Mouse (Mus musculus) large intestine, adult 2 months (tissue): ENCODE data around the gene Tmcc1. TPM values are rescaled to one million over a fixed set of nuclear protein-coding genes. Genes with fewer than 3 reads are reported as not detected.
"Not testable (repeated sequence)": the region's sequence is repeated elsewhere in the genome, so short reads cannot be mapped to it uniquely, and the experiment has no call there.

ENCODE experiments used
- DNase-seq: peaks from one replicate; pipeline ENCODE4 v3.0.0-alpha.2; 2012; ENCODE audit warnings: low read depth, low spot score
- WGBS: fragments of 180-500 bp; shearing (Covaris S2); methylation state at CpG from one replicate; pipeline ENCODE4 v1.1.7; 2018; 5-methylcytosine and 5-hydroxymethylcytosine counted together
- polyA plus RNA-seq: library from polyadenylated mRNA; depleted of rRNA; stranded (reverse); fragments of >200 nt; gene quantifications from 2 replicates; pipeline ENCODE4 v1.2.3, GENCODE M21; 2012

Tmcc1 gene
- polyA plus RNA-seq, 1 experiment, result 9.7 TPM

DNA sequence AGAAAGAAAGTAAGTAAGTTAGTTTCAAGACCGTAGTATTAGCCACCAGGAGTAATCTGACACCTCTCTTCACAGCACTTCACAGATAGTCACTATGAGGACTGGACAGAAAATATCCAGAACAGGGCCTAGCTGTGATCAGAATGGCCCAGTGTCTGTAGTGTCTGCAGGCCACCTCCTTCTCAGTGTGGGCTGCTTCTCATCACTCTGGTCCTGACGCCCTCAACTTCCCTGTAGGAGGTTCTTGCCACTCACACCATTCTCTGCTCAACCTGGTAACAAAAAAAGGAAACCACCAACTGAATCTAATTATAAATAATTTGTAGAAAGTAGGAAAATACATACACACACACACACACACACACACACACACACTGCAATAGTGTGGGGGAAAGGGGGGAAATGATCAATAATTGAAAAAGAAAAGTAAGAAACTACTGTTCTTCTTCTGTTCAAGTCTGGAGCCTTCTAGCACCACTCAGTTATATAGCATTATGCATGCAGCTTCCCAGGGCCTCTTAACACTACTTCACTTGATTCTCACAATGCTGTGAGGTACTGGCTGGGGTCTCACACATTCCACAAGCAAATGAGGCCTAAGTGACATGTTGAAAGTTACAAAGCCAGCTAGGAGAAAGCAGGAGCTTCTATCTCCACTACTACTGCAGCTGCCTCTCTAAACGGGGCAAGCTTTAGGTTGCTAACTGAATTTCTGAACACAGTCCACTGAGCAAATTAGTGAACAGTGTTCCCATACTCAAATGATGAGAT lies 38.2 kb downstream of the Tmcc1 start:
- 77% methylated on average over 3 of the region's 3 CpGs for WGBS
- DNase-seq, result no peak

- 60% methylated on average over 1 of the region's 1 CpGs for WGBS
Observed at GRCm38 (mm10) chr6:116147386-116147785, 45.9 kb downstream of the Tmcc1 start.

GRCm38 (mm10) chr6:116141696-116142095 lies 51.6 kb downstream of the Tmcc1 start:
- no peak for DNase-seq
- 24% methylated on average over 2 of the region's 2 CpGs for WGBS

More at GRCm38 (mm10) chr6:116147386-116147785, 45.9 kb downstream of the Tmcc1 start:
- no peak for DNase-seq

GRCm38 (mm10) chr6:116140782-116141181 lies 52.5 kb downstream of the Tmcc1 start:
- DNase-seq, result no peak

DNA sequence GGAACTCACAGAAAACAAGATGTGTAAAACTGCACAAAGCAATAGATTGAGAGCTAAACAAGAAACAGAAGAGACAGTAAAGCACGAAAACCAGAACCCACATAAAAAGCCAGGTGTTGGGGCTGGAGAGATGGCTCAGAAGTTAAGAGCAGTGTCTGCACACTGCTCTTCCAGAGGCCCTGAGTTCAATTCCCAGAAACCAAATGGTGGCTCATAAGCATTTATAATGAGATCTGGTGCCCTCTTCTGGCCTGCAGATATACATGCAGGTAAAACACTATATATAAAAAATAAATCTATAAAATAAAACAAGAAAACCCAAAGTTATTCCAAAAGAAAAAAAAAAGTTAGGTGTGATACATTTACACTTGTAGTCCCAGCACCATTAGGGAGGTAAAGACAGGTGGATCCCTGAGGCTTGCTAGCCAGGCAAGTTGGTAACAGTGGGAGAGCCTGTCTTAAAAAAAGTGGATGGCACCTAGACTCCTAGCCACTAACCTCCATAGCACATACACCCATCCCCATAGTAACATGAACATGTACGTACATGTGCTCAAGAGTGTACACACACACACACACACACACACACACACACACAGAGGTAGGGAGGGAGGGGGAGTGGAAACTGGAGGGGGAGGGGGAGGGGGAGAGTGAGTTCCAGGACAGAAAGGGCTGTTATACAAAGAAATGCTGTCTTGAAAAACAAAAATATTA lies 54.0 kb downstream of the Tmcc1 start:
- WGBS, result 69% methylated on average over 2 of the region's 2 CpGs
- no peak for DNase-seq

DNA sequence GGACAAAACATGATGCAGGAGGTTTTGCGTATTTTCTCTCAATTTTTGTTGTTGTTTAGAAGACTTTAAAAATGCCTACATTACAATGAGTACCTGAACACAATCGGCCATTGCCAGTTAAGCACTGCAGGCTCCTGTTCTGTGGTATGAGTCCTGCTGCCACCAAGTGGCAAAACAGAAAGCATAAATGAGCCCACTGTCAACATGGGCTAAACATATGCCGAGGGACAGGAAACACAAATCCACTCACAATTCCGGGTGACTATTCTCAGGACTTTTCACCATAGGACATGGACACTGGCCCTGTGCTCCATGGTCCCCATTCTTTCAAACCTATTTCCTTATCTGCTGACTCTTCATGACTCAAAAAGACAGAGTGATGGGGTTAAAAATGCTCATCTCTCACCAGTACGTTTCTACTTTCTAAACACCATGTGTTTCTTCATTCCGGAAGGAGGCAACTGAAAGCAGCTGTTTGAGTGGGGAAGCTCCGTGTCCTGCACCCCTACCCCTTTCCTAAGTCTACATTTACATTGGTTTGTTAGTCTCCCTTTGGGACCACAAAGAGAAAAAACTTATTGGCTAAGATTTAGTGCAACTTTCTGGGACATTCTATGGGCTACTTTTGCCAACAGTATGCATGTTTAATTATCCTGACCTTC lies 57.2 kb downstream of the Tmcc1 start:
- no peak for DNase-seq
- WGBS, result 44% methylated on average over 7 of the region's 7 CpGs

DNA sequence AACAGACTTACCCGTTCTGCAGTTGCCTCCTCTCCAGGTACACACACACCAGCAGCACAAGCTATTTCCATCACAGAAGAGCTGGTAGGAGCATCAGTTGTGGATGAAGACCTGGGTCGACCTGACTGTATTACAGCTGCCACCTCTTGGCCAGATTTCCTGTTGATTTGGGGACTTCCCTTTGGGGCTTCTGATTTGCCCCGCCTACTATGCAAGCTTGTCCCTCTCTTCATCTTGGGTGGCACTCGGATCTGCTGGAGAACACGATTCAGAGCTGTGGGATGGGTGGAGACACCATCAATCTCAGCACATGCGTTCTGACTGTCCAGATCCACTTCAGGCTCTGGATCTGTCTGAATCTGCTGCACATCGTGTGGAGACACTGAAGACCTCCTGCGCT lies 59.5 kb downstream of the Tmcc1 start:
- no peak for DNase-seq
- WGBS, result 74% methylated on average over 8 of the region's 8 CpGs

DNA sequence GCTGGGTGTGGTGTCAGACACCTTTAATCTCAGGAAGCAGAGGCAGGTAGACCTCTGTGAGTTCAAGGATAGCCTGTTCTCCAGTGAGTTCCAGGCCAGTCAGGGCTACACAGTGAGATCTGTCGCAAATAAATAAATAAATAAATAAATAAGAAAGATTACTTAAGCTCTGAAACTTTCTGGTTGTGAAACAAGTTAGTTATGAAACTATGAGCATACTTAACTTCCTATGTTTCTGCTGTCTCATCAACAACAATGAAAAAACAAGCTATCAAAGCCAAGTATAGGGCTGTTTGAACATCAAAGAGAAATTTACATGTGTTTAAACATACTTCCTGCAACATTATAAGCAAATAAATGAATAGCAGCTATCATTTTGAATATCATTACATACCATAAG lies 61.5 kb downstream of the Tmcc1 start:
- DNase-seq, result no peak
- 94% methylated on average over 1 of the region's 1 CpGs for WGBS

DNA sequence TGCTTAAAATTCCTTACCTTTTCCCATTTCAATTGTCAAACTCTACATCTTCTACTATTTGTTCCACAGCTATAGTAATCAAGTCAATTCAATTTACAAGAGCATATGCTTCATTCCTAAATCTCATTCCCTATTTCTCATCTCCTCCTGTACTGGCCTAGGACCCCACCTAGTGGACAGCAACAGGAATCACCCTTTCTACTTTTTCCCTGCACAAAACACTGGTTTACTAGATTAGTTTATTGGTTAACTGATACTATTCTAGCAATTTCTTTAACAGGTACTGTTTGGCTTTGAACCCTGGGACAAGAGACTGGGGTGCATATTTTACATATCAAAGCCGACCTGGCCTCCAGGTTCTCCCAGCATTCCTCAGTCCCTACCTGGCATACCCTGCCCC lies 64.6 kb downstream of the Tmcc1 start:
- 16% methylated on average over 1 of the region's 1 CpGs for WGBS
- no peak for DNase-seq

DNA sequence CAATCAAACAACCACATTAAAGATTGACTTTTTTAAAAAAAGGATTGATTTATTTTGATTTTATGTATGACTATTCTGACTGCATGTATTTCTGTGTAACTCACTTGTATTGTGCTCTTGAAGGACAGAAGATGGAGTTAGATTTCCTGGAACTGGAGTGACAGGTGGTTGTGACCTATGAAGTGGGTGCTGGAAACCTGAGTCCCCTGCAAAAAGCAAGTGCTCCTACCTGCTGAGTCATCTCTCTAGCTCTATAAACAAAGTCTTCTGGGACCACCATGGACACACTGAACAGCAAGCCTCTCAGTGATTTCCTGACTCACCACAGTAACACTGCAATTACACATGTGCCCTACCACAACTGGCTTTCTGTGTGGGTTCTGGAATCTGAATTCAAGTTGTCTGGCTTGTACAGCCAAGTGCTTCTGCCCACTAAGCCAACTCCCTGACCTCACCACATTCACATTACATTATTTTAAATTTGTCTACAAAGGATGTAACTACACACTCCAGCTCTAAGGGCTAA lies 65.3 kb downstream of the Tmcc1 start:
- no peak for DNase-seq

DNA sequence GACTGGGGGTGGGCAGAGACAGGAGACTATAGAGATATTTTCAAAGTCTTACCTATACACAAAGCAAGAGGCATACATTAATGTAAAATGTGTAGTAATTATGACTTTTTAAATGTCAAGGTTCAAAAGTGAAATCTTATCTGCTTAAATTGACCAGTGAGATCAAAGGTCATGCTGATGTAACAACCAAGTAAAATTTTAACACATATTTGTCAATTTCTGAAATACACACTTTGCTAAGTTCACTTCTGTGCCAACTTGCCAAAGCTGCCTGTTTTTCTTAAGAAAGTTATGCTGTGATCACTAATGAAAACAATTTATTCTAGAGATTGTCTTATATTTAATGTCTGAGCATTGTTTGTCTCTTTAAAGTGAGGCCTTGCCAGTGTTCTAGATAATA lies 66.7 kb downstream of the Tmcc1 start:
- DNase-seq, result no peak

DNA sequence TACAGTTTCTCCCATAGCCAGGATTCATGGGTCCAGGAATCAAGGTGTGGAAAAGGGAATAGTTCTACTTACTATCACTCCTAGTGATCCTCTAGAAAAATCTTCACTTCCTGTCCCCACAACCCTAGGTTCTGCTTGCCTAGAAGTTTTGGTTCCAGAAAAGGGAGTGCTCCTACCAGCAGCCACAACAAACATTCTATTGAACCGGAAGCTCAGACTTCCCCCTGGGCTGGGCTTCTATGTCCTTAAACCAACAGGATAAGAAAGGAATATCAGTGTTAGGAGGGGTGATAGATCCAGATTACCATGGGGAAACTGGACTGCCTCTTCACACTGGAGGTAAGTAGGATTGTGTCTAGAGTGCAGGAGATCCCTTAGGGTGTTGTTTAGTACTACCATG lies 70.4 kb downstream of the Tmcc1 start:
- 77% methylated on average over 1 of the region's 1 CpGs for WGBS

DNA sequence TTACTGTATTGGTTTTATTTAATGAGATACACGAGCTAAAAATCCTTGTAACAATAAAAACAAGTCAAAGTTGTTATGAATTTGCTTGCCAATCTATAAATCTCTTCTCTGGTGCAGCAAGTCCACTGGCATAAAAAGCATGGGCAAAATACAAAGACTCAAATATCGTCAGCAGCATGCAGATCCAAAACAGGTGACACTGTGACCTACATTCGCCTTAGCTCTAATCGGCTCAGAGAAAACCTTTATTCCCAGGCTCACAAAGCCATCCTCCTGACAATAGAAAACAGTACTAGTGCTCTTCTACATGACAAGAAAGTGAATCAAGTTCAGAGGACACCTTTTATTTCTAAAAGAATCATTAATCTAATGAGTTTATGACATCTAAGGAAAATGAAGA lies 73.6 kb downstream of the Tmcc1 start:
- 69% methylated on average over 4 of the region's 4 CpGs for WGBS

More for the DNA sequence above, 70.4 kb downstream of the Tmcc1 start:
- DNase-seq, result no peak

GRCm38 (mm10) chr6:116116634-116117033 lies 76.7 kb downstream of the Tmcc1 start:
- not testable (repeated sequence) for DNase-seq
- 93% methylated on average over 6 of the region's 6 CpGs for WGBS

More for the DNA sequence above, 73.6 kb downstream of the Tmcc1 start:
- no peak for DNase-seq

- DNase-seq, result no peak
- WGBS, result 64% methylated on average over 4 of the region's 4 CpGs
Observed at GRCm38 (mm10) chr6:116110588-116110987, 82.7 kb downstream of the Tmcc1 start.

GRCm38 (mm10) chr6:116107471-116108358 lies 85.6 kb downstream of the Tmcc1 start:
- no peak for DNase-seq
- WGBS, result 16% methylated on average over 29 of the region's 29 CpGs

GRCm38 (mm10) chr6:116106967-116107470 lies 86.3 kb downstream of the Tmcc1 start:
- 48% methylated on average over 6 of the region's 6 CpGs for WGBS
- DNase-seq, result no peak

- 90% methylated on average over 2 of the region's 2 CpGs for WGBS
- no peak for DNase-seq
Observed at GRCm38 (mm10) chr6:116097579-116097978, 95.7 kb downstream of the Tmcc1 start.

DNA sequence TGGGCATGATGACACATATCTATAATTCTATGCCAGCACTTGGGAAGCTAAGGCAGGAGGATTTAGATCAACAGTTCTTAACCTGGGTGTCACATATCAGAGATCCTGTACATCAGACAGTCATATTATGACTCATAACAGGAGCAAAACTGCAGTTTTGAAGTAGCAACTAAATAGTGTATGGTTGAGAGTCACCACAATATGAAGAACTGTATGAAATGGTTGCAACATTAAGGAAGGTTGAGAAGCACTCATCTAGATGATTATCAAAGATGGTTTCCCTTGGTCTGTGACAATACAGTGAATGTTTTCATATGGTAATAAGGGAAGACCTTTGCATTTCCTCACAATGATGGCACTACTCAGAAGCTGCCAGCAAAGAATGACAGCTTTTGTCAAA lies 103.9 kb downstream of the Tmcc1 start:
- DNase-seq, result no peak
